Mouse (Mus musculus): ENCODE measurements around the gene Pappa. TPM values are rescaled to one million over a fixed set of nuclear protein-coding genes. Genes with fewer than 3 reads are reported as not detected.

The Pappa gene
- total RNA-seq, 2 experiments from 2014 or later, result 0.32 TPM

- no peak for DNase-seq (ENCODE audit: extremely low spot score in 1 of 2, low spot score in 2 of 2)
- intact Hi-C loops (cut with DNase I), result no loop called here
Measured at GRCm38 (mm10) chr4:65383070-65383469, 259.1 kb downstream of the Pappa start.

- intact Hi-C loops (cut with DNase I), result no loop called here
Measured at GRCm38 (mm10) chr4:65391001-65391400, 267.0 kb downstream of the Pappa start.

GRCm38 (mm10) chr4:65396806-65397205, 272.8 kb downstream of the Pappa start:
- DNase-seq (ENCODE audit: extremely low spot score in 1 of 2, low spot score in 2 of 2), result no peak
- intact Hi-C loops (cut with DNase I), result no loop called here

More at GRCm38 (mm10) chr4:65391001-65391400, 267.0 kb downstream of the Pappa start:
- DNase-seq (ENCODE audit: extremely low spot score in 1 of 2, low spot score in 2 of 2), result no peak

- no peak for DNase-seq (ENCODE audit: extremely low spot score in 1 of 2, low spot score in 2 of 2)
- intact Hi-C loops (cut with DNase I), result no loop called here
Measured at GRCm38 (mm10) chr4:65399457-65399856, 275.5 kb downstream of the Pappa start.

GRCm38 (mm10) chr4:65402286-65402685, 278.3 kb downstream of the Pappa start:
- DNase-seq (ENCODE audit: extremely low spot score in 1 of 2, low spot score in 2 of 2), result no peak
- intact Hi-C loops (cut with DNase I), result no loop called here

GRCm38 (mm10) chr4:65402836-65403634, 279.1 kb downstream of the Pappa start:
- intact Hi-C loops (cut with DNase I), result no loop called here
- DNase-seq (ENCODE audit: extremely low spot score in 1 of 2, low spot score in 2 of 2), result no peak

Data from left cerebral cortex, postnatal 10 days (tissue).